Mouse (Mus musculus): Measurements from ENCODE around the gene Mospd1.

The Mospd1 gene

GRCm38 (mm10) chrX:53370366-53370740 is at the start of gene Mospd1:
TSS of gene Mospd1 (minus strand) at chrX:53370502.
- 3% methylated on average over 11 of the region's 15 CpGs for WGBS

- WGBS = 65% methylated on average over 3 of the region's 3 CpGs
Measured at GRCm38 (mm10) chrX:53386362-53386761, 16.1 kb upstream of the Mospd1 start.

GRCm38 (mm10) chrX:53383122-53383521 is 12.8 kb upstream of the Mospd1 start:
- WGBS = 64% methylated on average over 3 of the region's 3 CpGs

- WGBS = 5% methylated on average over 24 of the region's 25 CpGs
Measured at GRCm38 (mm10) chrX:53369534-53370365, 552 bp downstream of the Mospd1 start.

GRCm38 (mm10) chrX:53364668-53365383 is 5.5 kb downstream of the Mospd1 start:
- WGBS = 71% methylated on average over 7 of the region's 7 CpGs

GRCm38 (mm10) chrX:53348374-53348773 is 21.9 kb downstream of the Mospd1 start:
- 68% methylated on average over 4 of the region's 4 CpGs for WGBS

GRCm38 (mm10) chrX:53341531-53341930 is 28.8 kb downstream of the Mospd1 start:
- 62% methylated on average over 2 of the region's 2 CpGs for WGBS

DNA sequence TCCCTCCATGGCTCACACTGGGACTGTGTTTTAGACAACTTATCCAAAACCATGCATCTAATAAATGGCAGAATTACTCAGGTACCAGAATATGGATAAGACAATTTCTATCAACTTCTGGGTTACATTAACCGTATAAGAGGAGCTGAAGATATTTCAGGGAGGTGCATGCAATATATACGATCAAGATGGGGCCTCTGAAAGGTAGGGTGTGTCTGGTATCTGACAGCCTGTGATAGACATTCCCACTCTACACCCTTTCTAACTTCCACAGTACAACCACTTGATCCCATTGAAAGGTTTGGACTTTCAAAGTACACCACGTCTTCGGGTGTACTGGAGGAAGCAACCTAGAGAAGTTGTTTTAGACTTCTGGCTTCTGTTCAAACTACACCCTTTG is 39.9 kb downstream of the Mospd1 start:
- 91% methylated on average over 4 of the region's 4 CpGs for WGBS

DNA sequence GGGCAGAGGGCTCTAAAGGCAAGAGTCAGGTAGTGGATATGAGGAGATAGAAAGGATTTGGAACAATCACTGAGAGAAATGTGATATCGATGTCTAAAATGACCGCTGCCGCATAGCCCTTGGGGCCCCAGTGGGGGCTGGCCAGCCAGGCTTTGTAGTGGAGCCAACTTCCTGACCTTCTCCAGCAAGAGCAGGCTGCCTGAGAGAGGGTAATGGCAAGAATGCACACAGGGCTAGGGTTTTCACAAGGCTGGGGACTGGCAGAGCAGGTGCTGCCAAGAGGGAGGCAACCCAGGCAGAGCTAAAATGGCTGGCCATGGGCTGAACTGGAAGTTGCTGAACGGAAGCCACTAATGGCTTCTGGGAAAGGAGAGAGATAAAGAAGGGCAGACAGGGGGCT is 49.2 kb downstream of the Mospd1 start:
- WGBS = 69% methylated on average over 4 of the region's 4 CpGs

DNA sequence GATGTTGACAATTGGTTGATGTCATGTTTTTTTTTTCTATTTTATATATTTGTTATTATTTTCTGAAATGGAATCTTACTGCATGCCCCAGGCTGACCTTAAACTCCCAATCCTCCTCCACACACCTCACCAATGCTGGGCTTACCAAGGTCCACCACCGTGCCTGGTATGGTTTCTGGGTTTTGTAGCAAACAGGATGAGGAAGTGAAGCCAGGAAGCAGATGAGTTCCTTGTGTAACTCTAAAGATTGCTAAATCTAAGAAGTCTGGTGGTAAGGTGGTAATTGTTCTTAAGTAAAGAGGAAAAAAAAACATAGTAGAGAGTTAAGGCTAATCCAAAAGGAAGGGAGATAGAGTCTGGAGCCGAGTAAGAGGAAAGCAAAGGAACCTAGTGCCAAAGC is 49.7 kb downstream of the Mospd1 start:
- WGBS = 64% methylated on average over 2 of the region's 2 CpGs

Measured in cerebral cortex, adult 2 months (tissue).